Mouse (Mus musculus): ENCODE data around the gene Vkorc1l1. TPM values are rescaled to one million over a fixed set of nuclear protein-coding genes. Genes with fewer than 3 reads are reported as not detected.

Vkorc1l1 gene
- polyA plus RNA-seq, 1 experiment from 2014 or later, result 32.4 TPM

GRCm38 (mm10) chr5:129963224-129963623 is 21.5 kb downstream of the Vkorc1l1 start:
- DNase-seq (ENCODE audit: low spot score), result no peak
- no peaks in the 10 kb centered on the region for H3K27me3 ChIP-seq (ENCODE audit: control insufficient read depth, insufficient read depth, low read length)

GRCm38 (mm10) chr5:129966448-129966847 is 24.7 kb downstream of the Vkorc1l1 start:
- H3K9me3 ChIP-seq (ENCODE audit: control insufficient read depth, low read length), result no peaks in the 10 kb centered on the region
- H3K4me2 ChIP-seq (replicated peaks), result no peak overlapping the region
- 92% methylated on average over 3 of the region's 3 CpGs for WGBS
- ATAC-seq (ENCODE audit: low FRiP score), result no peak
- peaks cover 1% of the 10 kb centered on the region; the same call in 1 of the 2 replicates for H3K36me3 ChIP-seq (replicated peaks; ENCODE audit: control insufficient read depth, insufficient read depth)
- no peak overlapping the region for H3K9ac ChIP-seq
- H3K27ac ChIP-seq, result no peak overlapping the region
- DNase-seq (ENCODE audit: low spot score), result no peak
- no peak overlapping the region for H3K4me3 ChIP-seq (replicated peaks; ENCODE audit: low read length)
- H3K4me1 ChIP-seq (replicated peaks; ENCODE audit: control insufficient read depth, insufficient read depth, low read length), result no peaks in the 10 kb centered on the region
- no peaks in the 10 kb centered on the region for H3K27me3 ChIP-seq (ENCODE audit: control insufficient read depth, insufficient read depth, low read length)

More at GRCm38 (mm10) chr5:129963224-129963623, 21.5 kb downstream of the Vkorc1l1 start:
- H3K9ac ChIP-seq, result no peak overlapping the region
- H3K27ac ChIP-seq, result no peak overlapping the region
- H3K9me3 ChIP-seq (ENCODE audit: control insufficient read depth, low read length), result no peaks in the 10 kb centered on the region
- H3K36me3 ChIP-seq (replicated peaks; ENCODE audit: control insufficient read depth, insufficient read depth), result no peaks in the 10 kb centered on the region
- WGBS, result 80% methylated on average over 4 of the region's 4 CpGs
- no peaks in the 10 kb centered on the region for H3K4me1 ChIP-seq (replicated peaks; ENCODE audit: control insufficient read depth, insufficient read depth, low read length)
- no peak overlapping the region for H3K4me2 ChIP-seq (replicated peaks)
- no peak overlapping the region for H3K4me3 ChIP-seq (replicated peaks; ENCODE audit: low read length)
- no peak for ATAC-seq (ENCODE audit: low FRiP score)

GRCm38 (mm10) chr5:129968417-129968816 is 26.6 kb downstream of the Vkorc1l1 start:
- Histone ChIP-seq H3K4me2 (replicated peaks) (no peak overlapping the region), H3K4me3 (replicated peaks; ENCODE audit: low read length) (no peak overlapping the region), H3K27me3 (ENCODE audit: control insufficient read depth, insufficient read depth, low read length) (no peaks in the 10 kb centered on the region), H3K36me3 (replicated peaks; ENCODE audit: control insufficient read depth, insufficient read depth) (peaks cover 8% of the 10 kb centered on the region; the same call in 1 of the 2 replicates), H3K9me3 (ENCODE audit: control insufficient read depth, low read length) (no peaks in the 10 kb centered on the region), H3K4me1 (replicated peaks; ENCODE audit: control insufficient read depth, insufficient read depth, low read length) (no peaks in the 10 kb centered on the region), H3K9ac (no peak overlapping the region), H3K27ac (no peak overlapping the region)
- 81% methylated on average over 7 of the region's 7 CpGs for WGBS
- DNase-seq (ENCODE audit: low spot score), result no peak
- no peak for ATAC-seq (ENCODE audit: low FRiP score)

- Histone ChIP-seq H3K4me2 (replicated peaks) (no peak overlapping the region), H3K36me3 (replicated peaks; ENCODE audit: control insufficient read depth, insufficient read depth) (peaks cover 13% of the 10 kb centered on the region), H3K4me1 (replicated peaks; ENCODE audit: control insufficient read depth, insufficient read depth, low read length) (no peaks in the 10 kb centered on the region), H3K9me3 (ENCODE audit: control insufficient read depth, low read length) (no peaks in the 10 kb centered on the region), H3K9ac (no peak overlapping the region), H3K4me3 (replicated peaks; ENCODE audit: low read length) (no peak overlapping the region), H3K27ac (no peak overlapping the region), H3K27me3 (ENCODE audit: control insufficient read depth, insufficient read depth, low read length) (no peaks in the 10 kb centered on the region)
- no peak for DNase-seq (ENCODE audit: low spot score)
- ATAC-seq (ENCODE audit: low FRiP score), result no peak
- WGBS, result 91% methylated on average over 4 of the region's 4 CpGs
These were observed 29.7 kb downstream of the Vkorc1l1 start for GRCm38 (mm10) chr5:129971491-129971890.

- ATAC-seq (ENCODE audit: low FRiP score), result no peak
- H3K4me3 ChIP-seq (replicated peaks; ENCODE audit: low read length), result no peak overlapping the region
- H3K4me1 ChIP-seq (replicated peaks; ENCODE audit: control insufficient read depth, insufficient read depth, low read length), result no peaks in the 10 kb centered on the region
- no peak for DNase-seq (ENCODE audit: low spot score)
- H3K27me3 ChIP-seq (ENCODE audit: control insufficient read depth, insufficient read depth, low read length), result no peaks in the 10 kb centered on the region
- WGBS, result 95% methylated on average over 4 of the region's 4 CpGs
- H3K4me2 ChIP-seq (replicated peaks), result no peak overlapping the region
- no peaks in the 10 kb centered on the region for H3K9me3 ChIP-seq (ENCODE audit: control insufficient read depth, low read length)
- H3K9ac ChIP-seq, result no peak overlapping the region
- H3K27ac ChIP-seq, result no peak overlapping the region
- H3K36me3 ChIP-seq (replicated peaks; ENCODE audit: control insufficient read depth, insufficient read depth), result peaks cover 13% of the 10 kb centered on the region
These were observed 32.6 kb downstream of the Vkorc1l1 start for GRCm38 (mm10) chr5:129974354-129974753.

DNA sequence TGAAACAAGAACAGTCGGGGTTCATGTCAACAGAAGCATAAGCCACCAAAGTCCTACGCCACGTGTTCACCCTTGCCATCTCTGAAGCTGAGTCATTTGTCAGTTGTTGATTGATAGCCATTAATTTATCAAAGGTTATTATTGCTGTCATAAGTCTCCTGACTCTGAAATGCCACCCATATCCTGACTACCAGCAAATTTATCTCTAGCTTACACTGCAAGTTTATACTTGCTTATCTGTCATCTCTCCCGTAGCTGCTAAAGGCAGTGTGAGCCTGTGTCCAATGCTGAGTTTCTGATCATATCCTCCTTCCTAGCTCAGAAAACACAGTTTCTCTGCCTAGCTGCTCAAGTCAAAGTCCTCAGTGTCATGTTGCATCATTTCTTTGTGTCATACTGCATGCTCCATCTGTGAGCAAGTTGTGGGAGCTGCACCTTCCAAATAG is 33.1 kb downstream of the Vkorc1l1 start:
- Histone ChIP-seq H3K4me2 (replicated peaks) (no peak overlapping the region), H3K36me3 (replicated peaks; ENCODE audit: control insufficient read depth, insufficient read depth) (peaks cover 13% of the 10 kb centered on the region), H3K9ac (no peak overlapping the region), H3K4me1 (replicated peaks; ENCODE audit: control insufficient read depth, insufficient read depth, low read length) (no peaks in the 10 kb centered on the region), H3K9me3 (ENCODE audit: control insufficient read depth, low read length) (no peaks in the 10 kb centered on the region), H3K27ac (no peak overlapping the region), H3K27me3 (ENCODE audit: control insufficient read depth, insufficient read depth, low read length) (no peaks in the 10 kb centered on the region), H3K4me3 (replicated peaks; ENCODE audit: low read length) (no peak overlapping the region)
- DNase-seq (ENCODE audit: low spot score), result no peak
- WGBS, result 84% methylated on average over 4 of the region's 4 CpGs
- no peak for ATAC-seq (ENCODE audit: low FRiP score)

DNA sequence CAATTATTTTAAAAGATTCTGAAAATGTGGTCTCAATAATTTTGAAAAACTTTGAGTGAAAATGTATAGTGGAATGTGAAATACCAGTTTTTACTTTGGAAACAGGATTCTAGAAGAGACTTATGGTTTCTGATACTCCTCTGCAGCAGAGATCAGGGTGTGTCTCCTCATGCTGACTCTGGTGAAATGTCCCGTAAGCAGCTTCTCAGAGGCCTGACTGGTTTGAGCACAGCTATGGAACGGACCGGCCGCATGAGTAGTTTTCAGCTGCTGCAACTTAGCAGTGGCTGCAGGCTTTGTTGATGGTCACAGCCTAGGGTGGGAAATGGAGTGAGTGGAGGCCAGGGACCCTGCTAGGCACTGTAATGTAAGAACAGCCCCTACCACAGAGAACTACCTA is 36.0 kb downstream of the Vkorc1l1 start:
- ATAC-seq (ENCODE audit: low FRiP score) (no peak), DNase-seq (ENCODE audit: low spot score) (no peak)
- Histone ChIP-seq H3K4me2 (replicated peaks) (no peak overlapping the region), H3K27me3 (ENCODE audit: control insufficient read depth, insufficient read depth, low read length) (no peaks in the 10 kb centered on the region), H3K9ac (no peak overlapping the region), H3K4me1 (replicated peaks; ENCODE audit: control insufficient read depth, insufficient read depth, low read length) (no peaks in the 10 kb centered on the region), H3K36me3 (replicated peaks; ENCODE audit: control insufficient read depth, insufficient read depth) (peaks cover 5% of the 10 kb centered on the region), H3K27ac (no peak overlapping the region), H3K9me3 (ENCODE audit: control insufficient read depth, low read length) (no peaks in the 10 kb centered on the region), H3K4me3 (replicated peaks; ENCODE audit: low read length) (no peak overlapping the region)
- 89% methylated on average over 4 of the region's 4 CpGs for WGBS

DNA sequence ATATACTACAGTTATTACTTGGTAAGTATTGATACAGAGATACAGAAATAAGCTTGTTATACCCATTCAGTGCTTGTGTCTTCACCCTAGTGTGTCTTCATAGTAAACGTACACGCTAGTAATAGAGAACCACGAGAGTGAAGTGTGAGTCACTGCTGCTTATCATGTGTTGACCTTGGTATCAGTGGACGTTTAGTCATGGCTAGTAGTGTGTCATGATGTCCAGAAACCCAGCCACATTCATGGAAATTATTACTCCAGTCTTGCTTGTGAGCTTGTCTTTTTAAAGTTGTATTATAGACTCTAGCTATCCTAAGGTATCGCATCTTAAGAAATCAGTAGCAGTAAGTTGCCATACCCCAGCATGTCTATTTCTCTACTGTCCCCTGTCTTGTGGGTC is 36.8 kb downstream of the Vkorc1l1 start:
- WGBS, result 95% methylated on average over 5 of the region's 5 CpGs
- H3K4me1 ChIP-seq (replicated peaks; ENCODE audit: control insufficient read depth, insufficient read depth, low read length), result no peaks in the 10 kb centered on the region
- no peaks in the 10 kb centered on the region for H3K27me3 ChIP-seq (ENCODE audit: control insufficient read depth, insufficient read depth, low read length)
- DNase-seq (ENCODE audit: low spot score) (no peak), ATAC-seq (ENCODE audit: low FRiP score) (no peak)
- no peak overlapping the region for H3K9ac ChIP-seq
- H3K4me2 ChIP-seq (replicated peaks), result no peak overlapping the region
- H3K27ac ChIP-seq, result no peak overlapping the region
- H3K36me3 ChIP-seq (replicated peaks; ENCODE audit: control insufficient read depth, insufficient read depth), result peaks cover 13% of the 10 kb centered on the region
- H3K9me3 ChIP-seq (ENCODE audit: control insufficient read depth, low read length), result no peaks in the 10 kb centered on the region
- no peak overlapping the region for H3K4me3 ChIP-seq (replicated peaks; ENCODE audit: low read length)

DNA sequence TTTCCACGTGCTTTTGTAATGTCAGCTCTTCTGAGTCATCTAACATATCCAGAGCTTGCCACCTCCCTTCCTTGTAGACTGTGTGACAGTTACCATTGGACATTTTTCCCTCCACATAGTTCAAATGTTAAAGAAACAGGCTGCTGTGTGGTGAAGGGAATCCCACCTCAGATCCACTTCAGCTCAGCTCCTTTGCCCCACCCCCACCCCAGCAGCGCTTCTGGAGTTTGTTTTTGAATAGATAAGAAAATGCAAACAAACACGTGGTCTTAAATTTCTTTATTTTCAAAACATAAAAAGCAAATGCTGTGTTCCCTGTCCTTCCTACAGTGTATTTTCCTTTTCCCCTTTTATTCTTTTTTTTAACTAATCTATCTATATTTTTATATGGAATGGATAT is 38.4 kb downstream of the Vkorc1l1 start:
- H3K27me3 ChIP-seq (ENCODE audit: control insufficient read depth, insufficient read depth, low read length), result no peaks in the 10 kb centered on the region
- no peak overlapping the region for H3K4me3 ChIP-seq (replicated peaks; ENCODE audit: low read length)
- peaks cover 21% of the 10 kb centered on the region for H3K36me3 ChIP-seq (replicated peaks; ENCODE audit: control insufficient read depth, insufficient read depth)
- no peak overlapping the region for H3K4me2 ChIP-seq (replicated peaks)
- ATAC-seq (ENCODE audit: low FRiP score), result no peak
- no peak for DNase-seq (ENCODE audit: low spot score)
- H3K9ac ChIP-seq, result no peak overlapping the region
- WGBS, result 83% methylated on average over 3 of the region's 3 CpGs
- H3K9me3 ChIP-seq (ENCODE audit: control insufficient read depth, low read length), result no peaks in the 10 kb centered on the region
- no peaks in the 10 kb centered on the region for H3K4me1 ChIP-seq (replicated peaks; ENCODE audit: control insufficient read depth, insufficient read depth, low read length)
- no peak overlapping the region for H3K27ac ChIP-seq

DNA sequence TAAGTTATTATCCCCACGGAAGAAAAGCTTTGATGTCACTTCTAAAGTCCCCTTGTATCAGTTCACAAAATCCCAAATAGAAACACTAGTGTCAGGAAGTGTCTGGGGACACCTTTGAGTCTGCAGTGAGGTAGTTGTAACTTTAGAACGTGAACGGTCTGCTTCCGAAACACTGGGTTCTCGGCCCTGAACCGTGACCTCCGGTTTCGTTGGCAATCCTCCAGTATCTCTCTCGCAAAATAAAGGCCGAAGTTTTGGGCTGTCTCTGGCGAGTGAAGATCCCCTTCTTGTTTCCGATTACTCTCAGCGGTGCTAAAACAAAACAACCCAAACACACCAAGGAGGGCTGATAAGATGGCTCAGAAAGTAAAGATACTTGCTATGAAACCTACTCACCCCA is 47.6 kb downstream of the Vkorc1l1 start:
- WGBS, result 84% methylated on average over 13 of the region's 13 CpGs
- DNase-seq (ENCODE audit: low spot score) (no peak), ATAC-seq (ENCODE audit: low FRiP score) (no peak)
- Histone ChIP-seq H3K4me1 (replicated peaks; ENCODE audit: control insufficient read depth, insufficient read depth, low read length) (no peaks in the 10 kb centered on the region), H3K27me3 (ENCODE audit: control insufficient read depth, insufficient read depth, low read length) (no peaks in the 10 kb centered on the region), H3K4me2 (replicated peaks) (no peak overlapping the region), H3K9me3 (ENCODE audit: control insufficient read depth, low read length) (no peaks in the 10 kb centered on the region), H3K27ac (no peak overlapping the region), H3K4me3 (replicated peaks; ENCODE audit: low read length) (no peak overlapping the region), H3K36me3 (replicated peaks; ENCODE audit: control insufficient read depth, insufficient read depth) (peaks cover 14% of the 10 kb centered on the region), H3K9ac (no peak overlapping the region)
